Mouse (Mus musculus): ENCODE results near the gene Lrrk1. TPM values are rescaled to one million over a fixed set of nuclear protein-coding genes. Genes with fewer than 3 reads are reported as not detected.

Lrrk1 gene
- total RNA-seq, 1 experiment from 2014 or later: 12.2 TPM

DNA sequence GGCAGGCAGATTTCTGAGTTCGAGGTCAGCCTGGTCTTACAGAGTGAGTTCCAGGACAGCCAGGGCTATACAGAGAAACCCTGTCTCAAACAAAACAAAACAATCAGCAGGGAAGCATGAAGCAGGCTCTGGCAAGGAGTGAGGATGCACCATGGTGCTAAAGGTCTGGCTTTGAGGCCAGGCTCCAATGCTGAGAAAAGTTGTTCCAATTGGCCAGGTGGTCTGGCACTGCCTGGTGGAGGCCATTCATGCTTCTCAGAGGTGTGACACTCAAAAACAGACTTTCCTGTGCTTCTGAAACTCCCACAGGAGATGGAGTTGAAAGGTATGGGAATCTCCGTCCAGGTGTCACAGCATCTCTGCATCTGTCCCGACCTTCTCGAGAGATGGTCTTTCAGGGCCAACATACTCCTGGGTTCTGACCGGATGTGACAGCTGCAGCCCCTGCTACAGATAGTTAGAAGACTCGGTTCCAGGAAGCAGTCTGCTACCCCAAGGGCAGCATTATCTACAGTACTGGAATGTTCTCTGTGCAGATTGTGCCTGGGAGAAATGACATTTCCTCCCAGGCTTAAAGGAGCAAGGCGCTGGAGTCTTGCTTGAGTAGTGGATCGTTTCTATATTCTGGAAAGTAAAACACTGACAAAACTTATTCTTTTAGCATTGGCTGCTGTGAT lies 134.0 kb downstream of the Lrrk1 start:
- DNase-seq: no peak

DNA sequence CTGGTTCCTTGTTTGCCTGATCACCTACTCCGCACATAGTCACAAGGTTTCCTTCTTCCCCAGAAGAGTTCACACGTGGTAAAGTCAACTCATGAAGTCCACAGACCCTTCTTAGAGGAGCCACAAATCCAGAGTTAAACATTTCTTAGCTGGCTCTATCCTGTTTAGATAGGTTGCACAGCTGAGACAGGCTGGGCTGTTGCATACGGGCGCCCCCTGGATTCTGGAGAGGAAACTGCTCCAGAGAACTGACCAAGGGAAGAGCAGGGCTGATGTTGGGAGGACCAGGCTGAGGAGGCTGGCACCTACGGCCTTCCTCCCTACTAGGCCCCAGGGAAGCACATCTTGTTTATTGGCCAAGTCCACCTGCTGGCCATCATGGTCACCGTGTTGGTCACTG lies 138.1 kb downstream of the Lrrk1 start:
- peak; percentile 90 for DNase-seq

DNA sequence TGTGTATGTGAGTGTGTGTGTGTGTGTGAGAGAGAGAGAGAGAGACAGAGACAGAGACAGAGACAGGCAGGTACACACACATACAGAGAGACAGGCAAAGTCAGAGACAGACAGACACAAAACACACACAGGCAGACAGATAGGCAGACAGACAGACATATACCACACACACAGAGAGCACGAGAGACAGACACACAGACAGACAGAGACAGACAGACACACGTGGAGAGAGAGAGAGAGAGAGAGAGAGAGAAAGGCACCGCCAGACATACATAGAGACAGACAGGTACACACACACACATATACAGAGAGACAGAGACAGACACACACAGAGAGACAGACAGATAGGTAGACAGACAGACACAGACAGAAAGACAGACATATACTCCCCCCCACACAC lies 138.7 kb downstream of the Lrrk1 start:
- peak; percentile 0 for DNase-seq

DNA sequence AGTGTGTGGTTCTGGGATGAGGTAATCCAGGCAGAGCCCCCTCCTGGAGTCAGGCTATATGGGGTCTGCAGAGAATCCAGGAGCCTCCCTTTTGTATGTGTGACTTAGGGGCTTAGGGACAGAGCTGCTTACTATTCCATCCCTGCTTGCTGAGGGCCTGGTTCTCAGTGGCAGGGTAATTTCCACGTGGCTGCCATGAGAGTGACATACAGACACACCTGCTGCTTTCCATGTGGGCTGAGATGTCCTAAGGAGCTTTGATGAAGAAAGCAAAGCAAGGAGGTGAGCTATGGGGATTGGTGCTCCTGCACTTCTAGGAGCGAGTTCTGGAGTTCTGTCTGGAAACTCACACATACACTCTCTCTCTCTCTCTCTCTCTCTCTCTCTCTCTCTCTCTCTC lies 139.1 kb downstream of the Lrrk1 start:
- DNase-seq: peak; percentile 1

DNA sequence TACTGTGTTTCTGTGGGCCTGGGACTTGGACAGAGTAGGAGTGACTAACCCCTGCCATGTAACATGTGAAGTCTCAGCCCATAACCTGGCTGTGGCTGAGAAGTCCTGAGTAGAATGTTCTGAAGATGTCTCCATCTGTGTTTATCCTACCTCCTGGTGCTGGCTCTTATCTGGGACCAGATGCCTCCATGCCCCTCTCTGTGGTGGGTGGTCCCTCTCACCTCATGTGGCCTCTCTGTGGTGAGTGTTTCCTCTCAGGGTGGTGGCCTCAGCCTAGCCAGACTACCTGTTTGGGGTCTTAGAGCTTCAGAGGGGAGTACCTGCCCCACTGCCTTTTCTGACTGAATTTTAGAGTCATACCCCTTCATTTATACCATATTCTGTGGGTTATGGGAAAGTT lies 139.9 kb downstream of the Lrrk1 start:
- no peak for DNase-seq

DNA sequence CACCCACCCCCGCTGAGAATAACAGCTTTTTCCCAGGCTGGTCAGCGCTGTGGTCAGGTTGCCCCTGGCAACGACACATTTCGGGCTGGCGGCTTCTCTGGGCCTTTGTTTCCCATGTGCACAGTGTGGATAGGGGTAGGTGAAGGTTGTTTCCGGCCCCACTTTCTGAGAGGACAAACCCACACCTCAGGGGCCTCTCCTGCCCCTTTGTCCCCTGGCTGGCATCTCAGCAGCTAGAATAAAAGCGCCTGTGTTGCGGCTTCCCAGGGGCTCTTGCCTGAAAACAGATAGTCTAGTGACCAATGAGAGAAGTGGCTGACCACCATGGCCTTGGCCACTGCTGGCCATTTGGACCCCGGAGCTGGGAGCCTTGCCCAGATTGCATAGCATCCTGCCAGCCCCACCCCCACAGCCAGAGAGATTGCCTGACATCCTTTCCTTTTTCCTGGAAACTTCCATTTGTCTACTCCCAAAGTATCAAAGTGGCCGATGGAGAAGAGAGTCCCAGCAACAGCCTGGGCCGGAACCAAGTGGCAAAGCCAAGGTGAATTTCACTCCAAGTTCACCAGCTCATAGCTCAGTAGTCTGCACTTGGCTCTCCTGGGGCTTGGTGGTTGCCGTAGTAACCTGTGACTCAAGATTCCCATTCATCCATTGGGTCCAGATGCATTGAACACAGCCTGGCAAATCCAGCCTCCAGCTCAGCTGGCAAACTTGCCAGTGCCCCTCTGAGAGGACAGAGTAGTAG lies 140.7 kb downstream of the Lrrk1 start:
- peak; percentile 49 for DNase-seq

DNA sequence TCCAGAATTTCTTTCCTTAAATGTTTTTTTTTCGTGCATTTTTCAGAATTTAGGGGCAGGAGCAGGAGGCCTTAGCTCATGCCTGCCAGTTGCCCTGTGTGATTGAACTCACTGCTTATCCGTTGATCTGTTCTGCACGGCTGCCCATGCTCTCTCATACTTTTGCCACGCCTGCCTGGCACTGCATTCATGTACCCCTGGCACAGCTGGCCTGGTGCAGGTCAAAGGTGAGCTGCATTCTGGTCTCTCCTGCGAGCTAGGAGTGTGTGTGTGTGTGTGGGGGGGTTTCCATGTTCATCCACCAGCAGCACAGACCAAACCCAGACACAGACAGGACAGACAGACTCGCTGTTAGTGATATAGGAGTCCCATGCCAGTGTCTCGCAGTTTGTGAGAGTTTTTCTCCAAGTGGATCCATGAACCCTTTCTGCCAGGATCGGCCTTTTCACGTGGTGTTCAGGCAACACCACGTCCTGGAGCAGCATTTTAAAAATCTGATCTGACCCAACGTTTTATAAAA lies 141.4 kb downstream of the Lrrk1 start:
- DNase-seq: peak; percentile 2

DNA sequence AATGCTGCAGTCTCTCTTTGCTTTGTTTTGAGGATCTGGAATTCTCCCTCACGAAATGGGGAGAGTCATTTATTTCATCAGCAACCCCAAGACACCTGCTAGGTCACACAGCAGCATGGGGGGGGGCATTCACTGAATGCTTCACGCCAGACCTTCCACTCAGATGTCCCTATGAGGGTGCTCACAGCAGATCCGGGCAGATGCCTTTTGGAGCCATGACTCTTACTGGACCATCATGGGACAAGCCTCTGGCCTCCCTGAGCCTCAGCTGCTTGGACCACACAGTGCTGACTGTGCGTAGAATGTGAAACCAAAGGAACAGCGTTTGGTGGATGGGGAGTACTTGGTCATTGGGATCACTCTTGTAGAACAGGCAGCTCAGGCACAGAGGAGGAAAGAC lies 142.5 kb downstream of the Lrrk1 start:
- peak; percentile 1 for DNase-seq

DNA sequence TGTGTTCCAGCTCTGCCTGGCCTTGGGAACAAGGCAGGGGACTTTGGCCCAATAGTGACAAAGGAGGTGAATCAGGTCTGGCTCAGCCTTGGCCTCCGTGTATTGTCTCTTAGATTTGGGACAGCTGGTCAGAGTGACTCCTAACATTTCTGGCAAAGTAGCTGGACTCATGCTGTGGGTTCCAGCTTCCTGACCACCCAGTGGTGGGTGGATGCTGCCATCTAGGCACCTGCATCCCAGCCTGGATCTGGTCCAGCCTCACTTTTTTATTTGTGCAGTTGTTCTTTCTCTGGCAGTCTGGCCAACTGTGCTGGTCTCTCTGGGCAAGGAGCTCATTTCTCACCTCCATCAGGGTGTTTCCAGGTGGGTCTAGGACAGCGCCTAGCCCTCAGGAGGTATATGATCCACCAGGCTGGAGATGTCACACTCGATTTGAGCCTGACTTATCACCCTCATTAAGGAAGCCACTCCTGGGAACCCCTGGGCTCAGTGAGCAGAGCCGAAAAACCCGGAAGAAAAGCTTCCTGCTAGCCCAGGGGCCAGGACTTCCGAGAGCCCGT lies 144.3 kb downstream of the Lrrk1 start:
- peak; percentile 4 for DNase-seq

DNA sequence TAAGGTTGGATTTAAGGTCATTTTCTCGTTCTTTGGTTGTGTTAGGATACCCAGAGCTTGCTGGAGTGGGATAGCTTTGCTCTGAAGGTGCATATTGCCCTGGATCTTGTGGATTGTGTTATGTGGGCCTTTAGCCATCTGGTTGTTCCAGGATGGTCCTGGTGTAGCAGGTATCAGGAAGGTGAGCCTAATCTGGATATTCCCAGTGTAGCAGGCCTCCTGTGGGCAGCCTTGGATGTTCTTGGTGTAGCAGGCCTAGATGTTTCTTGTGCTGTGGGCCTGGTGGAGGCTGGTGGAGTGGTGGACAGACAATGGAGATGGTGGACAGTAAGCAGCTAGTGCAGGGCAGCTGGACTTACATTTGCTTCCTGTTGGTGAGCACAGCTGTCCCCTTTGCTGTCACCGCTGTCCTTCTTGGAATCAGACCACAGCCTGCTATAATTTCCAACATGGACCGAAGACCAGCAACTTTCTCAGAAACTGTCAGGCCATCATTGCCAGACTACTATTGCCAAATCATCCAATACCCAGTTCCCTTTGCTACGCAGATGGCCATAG lies 146.2 kb downstream of the Lrrk1 start:
- no peak for DNase-seq

DNA sequence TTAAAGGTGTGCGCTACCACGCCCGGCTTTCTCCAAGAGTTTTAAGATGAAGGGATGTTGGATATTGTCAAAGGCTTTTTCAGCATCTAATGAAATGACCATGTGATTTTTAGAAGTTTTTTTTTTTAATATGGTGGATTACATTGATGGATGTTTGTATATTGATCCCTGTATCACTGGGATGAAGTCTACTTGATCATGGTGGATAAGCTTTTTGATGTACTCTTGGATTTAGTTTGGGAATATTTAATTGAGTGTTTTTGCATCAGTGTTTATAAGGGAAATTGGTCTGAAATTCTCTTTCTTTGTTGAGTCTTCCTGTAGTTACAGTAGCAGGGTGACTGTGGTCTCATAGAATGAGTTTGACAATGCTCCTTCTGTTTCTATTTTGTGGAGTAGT lies 150.0 kb downstream of the Lrrk1 start:
- no peak for DNase-seq

DNA sequence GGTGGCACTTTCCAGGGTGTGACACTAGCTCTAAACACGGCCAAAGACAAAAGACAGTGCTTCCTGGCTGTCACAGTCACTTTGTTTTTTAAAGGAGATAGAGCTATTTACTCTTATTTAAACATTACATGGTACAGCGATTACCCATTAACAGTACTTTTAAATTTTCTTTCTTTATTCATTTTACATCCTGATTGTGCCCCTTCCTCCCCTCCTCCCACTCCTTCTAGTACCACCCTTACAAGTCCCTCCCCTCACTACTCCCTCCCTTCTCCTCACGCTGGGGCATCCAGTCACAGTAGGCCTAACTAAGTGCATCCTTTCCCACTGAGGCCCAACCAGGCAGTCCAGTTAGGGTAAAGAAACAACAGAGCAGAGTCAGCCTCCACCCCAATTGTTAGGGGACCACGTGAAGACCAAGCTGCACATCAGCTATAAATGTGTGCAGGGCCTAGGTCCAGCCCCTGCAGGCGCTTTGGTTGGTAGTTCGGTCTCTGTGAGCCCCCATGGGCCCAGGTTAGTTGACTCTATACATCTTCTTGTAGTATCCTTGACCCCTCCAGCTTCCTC lies 154.1 kb downstream of the Lrrk1 start:
- peak; percentile 1 for DNase-seq

DNA sequence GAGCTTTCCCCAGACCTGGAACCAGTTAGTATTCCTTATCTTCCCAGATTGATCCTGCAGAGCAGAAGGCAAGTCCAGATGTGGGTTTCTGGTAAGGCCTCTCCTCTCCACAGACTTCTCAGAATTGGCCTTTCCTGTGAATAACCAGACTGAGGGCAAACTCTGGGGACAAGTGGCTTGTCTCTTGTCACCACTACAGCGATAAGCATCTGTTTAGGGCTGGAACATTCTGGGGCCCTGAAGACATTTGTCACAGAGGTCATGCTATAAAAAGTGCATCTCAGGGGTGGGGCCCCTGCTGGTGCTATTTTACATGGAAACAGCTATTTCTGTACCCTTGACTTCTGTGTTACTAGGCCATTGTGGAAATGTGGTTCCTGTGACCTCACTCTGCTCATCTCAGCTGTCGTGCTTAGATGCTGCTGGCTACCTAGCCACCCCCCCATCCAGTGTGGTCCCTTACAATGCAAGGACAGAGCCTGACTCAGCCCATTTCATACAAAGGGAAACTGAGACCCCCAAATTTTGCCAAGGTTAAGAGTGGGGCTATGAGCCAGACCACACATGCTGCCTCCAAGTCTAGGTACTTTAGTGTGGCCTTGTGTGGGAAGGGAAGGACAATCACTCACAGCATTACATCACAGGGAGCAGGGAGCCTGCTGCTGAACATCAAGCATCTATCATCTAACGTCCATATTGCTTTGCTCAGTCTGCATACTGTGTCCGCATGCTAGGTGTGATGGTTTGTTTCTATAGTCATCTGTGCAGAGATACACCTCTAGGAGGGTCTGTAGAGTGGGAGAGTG lies 154.8 kb downstream of the Lrrk1 start:
- DNase-seq: peak; percentile 11

DNA sequence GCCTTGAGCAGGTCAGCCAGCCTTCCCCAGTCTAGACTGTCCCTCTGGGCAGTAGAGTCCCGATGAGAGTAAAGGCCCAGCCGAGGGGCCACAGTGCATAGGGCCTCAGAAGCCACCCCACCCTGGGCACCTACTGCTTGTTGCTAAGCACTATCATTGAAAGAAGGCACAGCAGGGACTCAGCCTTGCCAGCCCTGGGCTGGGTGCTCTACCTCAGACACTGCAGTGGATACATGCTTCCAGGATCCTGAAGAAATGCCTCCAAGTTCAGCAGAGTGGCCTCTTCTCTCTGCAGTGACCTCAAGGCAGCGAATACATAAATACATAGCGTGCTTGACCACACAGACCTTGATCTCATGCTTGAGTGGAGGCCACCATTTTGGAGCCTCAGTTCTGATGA lies 156.3 kb downstream of the Lrrk1 start:
- DNase-seq: no peak

DNA sequence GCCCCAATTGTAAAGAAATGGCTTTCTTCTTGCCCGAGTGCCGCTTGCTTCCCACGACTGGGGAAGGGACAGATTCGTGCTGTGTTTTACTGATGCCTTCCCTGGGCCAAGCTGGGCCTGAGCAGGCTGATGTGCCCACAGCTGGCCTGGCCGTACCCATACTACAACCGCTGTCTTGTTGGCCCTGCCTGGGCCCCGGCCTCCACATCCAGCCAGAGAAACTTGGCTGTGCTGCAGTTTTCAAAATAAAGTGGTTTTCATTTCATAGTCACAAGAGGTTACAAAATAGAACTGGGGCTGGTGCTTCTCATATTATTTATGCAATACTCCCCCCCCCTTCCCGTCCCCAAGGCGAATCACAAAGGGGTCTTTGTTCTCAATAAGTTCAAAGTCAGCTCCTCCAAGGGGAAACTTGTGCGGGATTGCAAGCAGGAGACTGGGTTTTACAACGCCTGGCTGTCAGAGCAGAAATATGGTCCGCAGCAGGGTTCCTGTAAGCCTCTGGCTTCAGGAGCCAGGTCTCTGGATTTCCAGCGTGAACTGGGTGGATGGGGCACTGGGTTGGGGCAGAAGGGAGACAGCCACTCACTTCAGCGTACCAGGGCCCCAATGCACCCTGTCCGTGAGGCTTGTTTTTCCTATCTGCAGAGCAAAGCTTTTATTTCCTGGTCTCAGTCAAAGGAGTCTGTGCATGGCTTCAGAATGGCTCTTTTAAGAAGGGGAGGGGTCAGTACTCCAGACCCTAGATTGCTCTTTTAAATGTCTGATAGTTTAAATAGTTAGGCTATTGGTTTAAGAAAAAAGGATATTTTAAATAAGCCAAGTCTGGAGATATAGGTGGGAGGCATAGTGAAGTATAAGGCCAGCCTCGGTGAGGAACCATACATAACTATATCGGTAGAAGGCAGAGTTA lies 157.3 kb downstream of the Lrrk1 start:
- peak; percentile 34 for DNase-seq

DNA sequence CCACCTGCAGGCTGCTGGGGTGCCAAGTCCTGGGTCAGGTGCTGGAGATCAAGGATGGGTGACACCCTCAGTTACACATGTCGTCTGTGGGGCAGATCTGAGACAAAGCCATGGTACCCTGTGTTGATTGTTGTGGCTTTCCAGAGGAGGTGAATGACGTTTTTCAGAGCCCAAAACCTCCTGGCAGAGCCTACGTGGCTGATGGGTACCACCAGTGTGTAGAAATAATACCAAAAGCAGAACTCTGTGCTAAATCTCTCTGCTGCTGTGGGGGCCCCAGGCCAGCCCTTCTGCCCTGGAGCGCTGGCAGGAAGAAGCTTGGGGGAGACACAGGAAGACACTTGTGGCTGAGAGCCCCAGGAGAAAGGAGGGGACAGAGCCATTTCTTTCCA lies 157.9 kb downstream of the Lrrk1 start:
- no peak for DNase-seq

DNA sequence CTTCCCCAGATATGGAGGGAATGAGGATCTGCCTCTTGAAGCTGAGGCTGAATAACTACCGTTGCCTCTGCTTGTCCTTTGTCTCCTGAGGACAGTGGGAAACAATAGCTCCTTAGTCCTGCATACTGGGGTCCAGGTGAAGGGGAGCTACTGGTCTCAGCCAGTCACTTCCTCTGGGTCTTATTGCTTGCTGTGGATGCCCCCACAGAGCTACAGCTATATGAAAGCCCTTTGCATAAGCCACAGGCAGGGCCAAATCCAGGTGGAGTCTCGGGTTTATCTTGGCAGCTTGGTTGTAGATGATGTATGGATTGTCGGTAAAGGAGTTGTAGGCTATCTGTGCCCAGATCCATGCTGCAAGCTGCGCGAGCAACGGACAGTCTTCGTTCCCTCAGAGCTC lies 158.7 kb downstream of the Lrrk1 start:
- DNase-seq: no peak

DNA sequence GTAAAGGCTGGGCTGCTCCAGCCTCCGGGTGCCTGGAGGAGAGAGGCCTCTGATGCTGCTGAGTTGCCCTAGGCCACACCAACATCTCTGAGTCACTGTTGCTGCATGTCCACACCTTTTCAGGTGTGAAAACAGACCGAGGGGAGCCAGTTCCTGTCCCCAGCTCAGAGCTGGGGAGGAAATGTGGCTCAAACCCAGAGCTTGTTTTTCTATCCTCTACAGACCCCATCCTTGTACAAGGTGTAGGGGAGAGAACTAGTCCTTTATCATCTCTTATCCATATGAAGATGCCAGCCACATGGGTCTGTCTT lies 159.6 kb downstream of the Lrrk1 start:
- DNase-seq: no peak

DNA sequence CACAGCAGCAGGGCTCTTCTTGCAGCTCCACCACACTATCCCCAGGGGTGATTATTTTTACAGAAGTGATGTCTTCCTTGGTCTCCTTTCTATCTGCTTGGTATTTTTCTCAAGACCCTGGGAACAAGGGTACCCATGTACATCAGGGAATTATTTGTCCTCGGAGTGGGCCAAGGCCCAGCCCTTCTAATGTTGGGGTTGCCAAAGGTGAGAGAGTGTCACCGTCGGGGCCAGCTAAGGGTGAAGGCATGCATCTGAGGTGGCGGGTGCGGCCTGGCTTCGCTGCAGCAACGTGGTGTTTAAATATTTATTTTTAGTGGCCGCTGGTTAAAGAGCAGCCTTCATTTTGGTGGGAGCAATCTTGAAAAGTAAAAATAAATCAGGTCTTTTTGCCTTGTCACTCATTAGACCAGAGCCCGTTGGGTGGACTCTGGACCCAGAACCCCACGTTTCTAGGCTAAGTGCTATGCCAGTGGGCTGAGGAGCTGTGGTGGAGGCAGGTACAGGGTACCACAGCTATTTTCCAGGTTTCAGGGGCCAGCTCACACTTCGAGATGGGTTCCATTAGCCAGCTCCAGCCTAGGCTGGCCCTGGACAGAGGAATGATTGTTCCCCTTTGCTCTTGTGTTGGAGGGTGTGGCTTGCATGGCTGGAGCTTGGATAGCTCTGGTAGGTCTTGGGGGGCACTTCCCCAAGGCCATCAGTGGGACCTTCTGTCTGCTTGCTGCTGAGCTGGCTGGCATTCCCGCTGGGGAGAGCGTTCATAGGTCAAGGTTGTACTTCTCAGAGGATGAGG lies 160.1 kb downstream of the Lrrk1 start:
- DNase-seq: no peak

DNA sequence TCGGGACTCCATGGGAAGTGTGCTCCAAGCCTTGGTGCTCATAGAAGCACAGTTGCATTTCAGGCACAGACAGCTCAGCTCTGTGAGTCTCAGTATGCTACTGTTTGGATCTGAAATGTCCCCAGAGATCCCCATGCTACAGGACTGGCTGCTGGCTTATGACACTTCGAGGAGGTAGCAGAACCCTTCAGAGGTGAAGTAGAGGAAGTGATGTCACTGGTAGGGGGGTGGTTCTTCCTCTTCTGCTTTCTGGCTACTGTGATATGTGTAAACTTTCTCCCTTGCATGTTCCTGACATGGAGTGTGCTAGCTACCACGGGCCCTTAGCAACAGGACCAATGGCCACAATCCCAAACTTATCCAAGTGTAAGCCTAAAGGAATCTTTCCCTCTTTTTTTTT lies 162.3 kb downstream of the Lrrk1 start:
- DNase-seq: no peak
